In the genomic region with DNA sequence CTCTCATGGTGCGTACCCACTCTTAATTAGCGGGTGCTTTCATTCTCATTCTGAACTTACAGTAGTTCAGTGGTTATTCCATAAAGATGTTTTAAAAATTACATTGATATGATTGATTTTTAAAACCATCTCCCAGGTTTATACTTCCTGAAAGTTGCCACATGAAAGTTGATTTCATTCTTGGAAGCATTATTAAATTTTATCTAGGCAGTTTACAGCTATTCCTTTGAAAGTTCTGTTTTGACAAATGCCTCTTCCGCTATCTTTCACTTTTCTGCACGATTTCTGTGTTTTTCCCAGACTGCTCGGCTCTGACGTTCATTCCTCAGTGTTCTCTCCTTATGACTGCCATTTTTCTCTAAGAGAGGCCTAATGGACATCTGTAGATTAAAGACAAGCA, we compare ENCODE assay signal across 25 mouse cellular contexts.
DNase-seq lines count a peak whose midpoint lies in the region; ATAC-seq and TF ChIP-seq lines count a peak whose summit lies in the region.
"Had no signal": no experiment of that assay in that cellular context is flagged by ENCODE, and none has a peak within 500 bp of the region (broad histone marks: within the 10 kb centered on the region; RNA-seq: fewer than 3 reads in every experiment).

No protein-coding gene starts in this region.

- no peaks in the 10 kb centered on the region for H3K27me3 ChIP-seq in heart, postnatal 0 days (ENCODE audit: control insufficient read depth, insufficient read depth, low read length)
- H3K27me3 ChIP-seq in lung, embryonic 14.5 days (ENCODE audit: insufficient read depth, low read length) = no peaks in the 10 kb centered on the region
- H3K27me3 ChIP-seq in thymus, adult 2 months (ENCODE audit: control insufficient read depth, insufficient read depth, low read length) = no peaks in the 10 kb centered on the region
- H3K27me3 ChIP-seq: hindbrain, embryonic 12.5 days; midbrain, embryonic 13.5 days had no signal

- H3K9ac ChIP-seq in heart, postnatal 0 days (replicated peaks; ENCODE audit: low read depth, low read length) = no peak overlapping the region
- no peak overlapping the region for H3K9ac ChIP-seq in lung, embryonic 14.5 days
- H3K9ac ChIP-seq: forebrain, embryonic 13.5 days; hindbrain, embryonic 12.5 days; midbrain, embryonic 13.5 days had no signal

- H3K4me2 ChIP-seq in heart, postnatal 0 days (ENCODE audit: low read depth, low read length) = no peak overlapping the region; the same call in 1 of the 2 replicates
- H3K4me2 ChIP-seq in lung, embryonic 14.5 days = no peak overlapping the region
- H3K4me2 ChIP-seq: forebrain, embryonic 13.5 days; hindbrain, embryonic 12.5 days; liver, embryonic 11.5 days; midbrain, embryonic 13.5 days had no signal

- no peak for TF ChIP-seq CTCF in heart, postnatal 0 days (IDR thresholded peaks at IDR 0.05; ENCODE audit: low read depth)
- TF ChIP-seq CTCF in lung, embryonic 14.5 days (IDR thresholded peaks at IDR 0.05; ENCODE audit: low read depth) = no peak
- TF ChIP-seq CTCF in thymus, adult 2 months (IDR thresholded peaks at IDR 0.05; ENCODE audit: borderline replicate concordance, control insufficient read depth, extremely low read depth, insufficient read depth, low read length, poor library complexity) = no peak

- no peak for TF ChIP-seq EP300 in heart, postnatal 0 days (IDR thresholded peaks at IDR 0.05; ENCODE audit: low read depth)

- TF ChIP-seq POLR2A in thymus, adult 2 months (IDR thresholded peaks at IDR 0.05; ENCODE audit: control insufficient read depth, extremely low read depth, insufficient read depth, low read length, poor library complexity) = no peak

- no peak for ATAC-seq in heart, postnatal 0 days (ENCODE audit: insufficient read depth, low read depth)
- no peak for ATAC-seq in lung, embryonic 14.5 days (ENCODE audit: insufficient read depth)
- ATAC-seq: forebrain, embryonic 13.5 days; hindbrain, postnatal 0 days; intestine, embryonic 16.5 days; midbrain, embryonic 13.5 days had no signal

- 78% methylated on average over 6 of the region's 6 CpGs for WGBS in heart, postnatal 0 days
- 65% methylated on average over 6 of the region's 6 CpGs for WGBS in lung, embryonic 14.5 days
- 70% methylated on average over 6 of the region's 6 CpGs for WGBS in thymus, adult 2 months

- H3K4me3 ChIP-seq in heart, postnatal 0 days (ENCODE audit: low read depth, low read length) = no peak overlapping the region
- H3K4me3 ChIP-seq in lung, embryonic 14.5 days (ENCODE audit: low read depth, low read length) = no peak overlapping the region
- H3K4me3 ChIP-seq in thymus, adult 2 months (ENCODE audit: control insufficient read depth, insufficient read depth, low read length) = no peak overlapping the region
- H3K4me3 ChIP-seq: forebrain, embryonic 13.5 days; heart, embryonic 10.5 days; hindbrain, embryonic 12.5 days; midbrain, embryonic 13.5 days had no signal

- H3K27ac ChIP-seq in heart, postnatal 0 days (ENCODE audit: low read depth) = peak overlapping the region; percentile 61; the same call in 1 of the 2 replicates
- H3K27ac ChIP-seq in lung, embryonic 14.5 days (ENCODE audit: low read depth) = peak overlapping the region; percentile 59
- H3K27ac ChIP-seq in thymus, adult 2 months (ENCODE audit: control insufficient read depth, insufficient read depth, low read length) = peak overlapping the region; percentile 97
- H3K27ac ChIP-seq: forebrain, embryonic 13.5 days; heart, embryonic 10.5 days; hindbrain, embryonic 12.5 days; hindbrain, postnatal 0 days; kidney, postnatal 0 days; macrophage; midbrain, embryonic 13.5 days had no signal

- no peaks in the 10 kb centered on the region for H3K9me3 ChIP-seq in heart, postnatal 0 days (replicated peaks; ENCODE audit: control insufficient read depth, low read length)
- H3K9me3 ChIP-seq in lung, embryonic 14.5 days (ENCODE audit: low read depth, low read length) = no peaks in the 10 kb centered on the region
- H3K9me3 ChIP-seq: forebrain, embryonic 13.5 days; heart, embryonic 10.5 days; hindbrain, embryonic 12.5 days; midbrain, embryonic 13.5 days had no signal

- H3K4me1 ChIP-seq in heart, postnatal 0 days (ENCODE audit: control insufficient read depth, insufficient read depth) = peaks cover 17% of the 10 kb centered on the region; the same call in 1 of the 2 replicates
- peaks cover 7% of the 10 kb centered on the region; the same call in 1 of the 2 replicates for H3K4me1 ChIP-seq in lung, embryonic 14.5 days (ENCODE audit: insufficient read depth)
- peaks cover 68% of the 10 kb centered on the region for H3K4me1 ChIP-seq in thymus, adult 2 months (replicated peaks; ENCODE audit: control insufficient read depth, insufficient read depth, low read length)
- H3K4me1 ChIP-seq: hindbrain, embryonic 12.5 days; midbrain, embryonic 13.5 days had no signal

- H3K36me3 ChIP-seq in heart, postnatal 0 days (replicated peaks; ENCODE audit: control insufficient read depth, insufficient read depth, low read length) = peaks cover 38% of the 10 kb centered on the region
- H3K36me3 ChIP-seq in lung, embryonic 14.5 days (ENCODE audit: insufficient read depth) = peaks cover 58% of the 10 kb centered on the region
- H3K36me3 ChIP-seq in thymus, adult 2 months (ENCODE audit: control insufficient read depth, insufficient read depth, low read length) = peaks cover 77% of the 10 kb centered on the region
- H3K36me3 ChIP-seq: G1E; hindbrain, embryonic 12.5 days; midbrain, embryonic 13.5 days had no signal

- DNase-seq in heart, postnatal 0 days (ENCODE audit: low spot score) = no peak
- DNase-seq in heart, adult 11 months = no peak
- no peak for DNase-seq in lung, embryonic 14.5 days
- DNase-seq in lung, postnatal 25 days (ENCODE audit: low spot score) = no peak
- DNase-seq in thymus, adult 2 months = peak; percentile 17
- no peak for DNase-seq in thymus, postnatal 10 days (ENCODE audit: low spot score in 2 of 2)
- DNase-seq in naive thymus-derived CD4-positive, alpha-beta T cell, adult 2 months (ENCODE audit: low read depth) = peak; percentile 57
- no peak for DNase-seq in urinary bladder, postnatal 10 days (ENCODE audit: low spot score)
- DNase-seq: adrenal gland, adult 8-10 months; cerebellum, adult 9-10 months; cerebellum, postnatal 36 days; gastrocnemius, postnatal 10 days; heart, postnatal 10 days; retina, postnatal 1 day; right cerebral cortex, postnatal 14 days had no signal

Comparison
In these comparisons a context has a peak if more than half of its experiments do, and no peak if none do; other contexts are left out.
1. DNase-seq: peak in thymus, adult 2 months (single experiment) and naive thymus-derived CD4-positive, alpha-beta T cell, adult 2 months (single experiment); none in heart, postnatal 0 days (single experiment), heart, adult 11 months (single experiment), lung, embryonic 14.5 days (single experiment), lung, postnatal 25 days (single experiment), thymus, postnatal 10 days (0 of 2) and urinary bladder, postnatal 10 days (single experiment).
2. Peak in every context shown above with its lines, with median percentiles within 50 percentile points of each other: H3K27ac ChIP-seq.